Mouse (Mus musculus) thymus, adult 2 months (tissue): ENCODE measurements around the gene Ttll8. TPM values are rescaled to one million over a fixed set of nuclear protein-coding genes. Genes with fewer than 3 reads are reported as not detected.

Source experiments
- DNase-seq: peaks from one replicate; pipeline ENCODE4 v3.0.0; 2021
- H3K27ac ChIP-seq: fragments of 200-500 bp; 2 replicates; pipeline ENCODE4 v1.5.1; 2012; ENCODE audit warnings: low read length, control low read depth; ENCODE audit not compliant: control insufficient read depth, insufficient read depth
- H3K27me3 ChIP-seq: fragments of 200-500 bp; 2 replicates; pipeline ENCODE4 v1.6.1; 2012; ENCODE audit warnings: mild to moderate bottlenecking, low read length, moderate library complexity, mixed read lengths; ENCODE audit not compliant: control insufficient read depth, insufficient read depth
- H3K36me3 ChIP-seq: fragments of 200-500 bp; 2 replicates; pipeline ENCODE4 v1.6.1; 2012; ENCODE audit warnings: mild to moderate bottlenecking, low read length, moderate library complexity; ENCODE audit not compliant: control insufficient read depth, insufficient read depth
- H3K4me1 ChIP-seq: fragments of 200-500 bp; replicated peaks from 2 replicates; pipeline ENCODE4 v1.6.1; 2012; ENCODE audit warnings: low read length; ENCODE audit not compliant: control insufficient read depth, insufficient read depth
- H3K4me3 ChIP-seq: fragments of 200-500 bp; 2 replicates; pipeline ENCODE4 v1.5.1; 2012; ENCODE audit warnings: mild to moderate bottlenecking, low read length, control low read depth, moderate library complexity; ENCODE audit not compliant: control insufficient read depth, insufficient read depth
- CTCF ChIP-seq: fragments of 200-500 bp; IDR thresholded peaks from 2 replicates; pipeline ENCODE4 v1.5.1; 2012; ENCODE audit warnings: mild to moderate bottlenecking, control low read depth, low read length, moderate library complexity, borderline replicate concordance; ENCODE audit not compliant: control insufficient read depth, poor library complexity, insufficient read depth; ENCODE audit errors: extremely low read depth
- POLR2A ChIP-seq: fragments of 200-500 bp; IDR thresholded peaks from 2 replicates; pipeline ENCODE4 v1.6.1; 2012; ENCODE audit warnings: mild to moderate bottlenecking, low read length, control low read depth, moderate library complexity; ENCODE audit not compliant: control insufficient read depth, poor library complexity, insufficient read depth; ENCODE audit errors: extremely low read depth
- WGBS: fragments of 180-500 bp; shearing (Covaris S2); methylation state at CpG from one replicate; pipeline ENCODE4 v1.1.7; 2018; 5-methylcytosine and 5-hydroxymethylcytosine counted together
- polyA plus RNA-seq: library from polyadenylated mRNA; depleted of rRNA; stranded (reverse); fragments of >200 nt; gene quantifications from 2 replicates; pipeline ENCODE4 v1.2.3, GENCODE M21; 2012

Gene Ttll8
- polyA plus RNA-seq, 1 experiment, result 0.05 TPM

GRCm38 (mm10) chr15:88874061-88874460, 80.2 kb downstream of the Ttll8 start:
- WGBS, result 98% methylated on average over 3 of the region's 3 CpGs
- Histone ChIP-seq H3K4me1 (no peaks in the 10 kb centered on the region), H3K27ac (no peak overlapping the region), H3K27me3 (no peaks in the 10 kb centered on the region), H3K4me3 (no peak overlapping the region), H3K36me3 (no peaks in the 10 kb centered on the region)
- no peak for DNase-seq
- no peak for TF ChIP-seq POLR2A
- no peak for TF ChIP-seq CTCF

DNA sequence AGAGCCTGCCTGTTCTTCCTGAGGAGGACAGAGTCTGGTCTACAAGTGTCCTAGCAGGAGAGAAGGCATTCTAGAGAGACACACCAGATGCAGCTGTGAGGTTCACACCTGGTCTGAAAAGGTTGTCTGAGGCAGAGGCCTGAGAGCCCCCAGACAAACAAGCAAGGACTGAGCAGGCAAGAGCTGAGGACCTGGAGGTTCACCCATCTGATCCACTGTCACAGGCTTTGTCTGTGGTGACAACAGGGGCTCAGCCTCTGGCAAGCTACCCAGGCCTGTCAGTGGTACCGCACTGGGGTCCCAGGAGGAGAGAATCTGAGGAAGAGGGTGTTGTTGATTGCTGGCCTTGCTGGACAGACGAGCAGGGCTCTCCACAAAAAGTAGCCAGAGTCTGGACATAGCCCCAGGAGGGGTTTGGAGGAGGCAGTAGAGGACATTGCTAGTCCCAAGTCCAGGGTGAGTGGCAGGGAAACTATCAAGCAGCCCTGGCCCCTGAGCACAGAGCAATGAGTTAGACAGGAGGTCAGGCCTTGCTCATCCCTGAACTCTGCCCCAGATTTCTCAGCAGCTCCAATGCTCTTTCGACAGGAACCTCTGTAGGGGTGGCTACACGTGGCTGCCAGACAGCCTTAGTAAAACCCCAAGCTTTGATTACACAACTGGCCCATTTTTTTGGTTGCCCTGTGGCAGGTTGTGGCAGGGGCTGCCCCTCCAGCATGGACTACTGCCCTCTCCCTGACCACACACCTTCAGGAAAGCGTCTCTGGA, 83.6 kb downstream of the Ttll8 start:
- no peak for TF ChIP-seq CTCF
- WGBS, result 82% methylated on average over 5 of the region's 5 CpGs

GRCm38 (mm10) chr15:88868024-88868742, 86.0 kb downstream of the Ttll8 start:
- no peak overlapping the region for H3K27ac ChIP-seq
- no peak for TF ChIP-seq POLR2A
- TF ChIP-seq CTCF, result no peak
- H3K36me3 ChIP-seq, result peaks cover 8% of the 10 kb centered on the region; the same call in 1 of the 2 replicates
- peaks cover 5% of the 10 kb centered on the region for H3K4me1 ChIP-seq
- WGBS, result 98% methylated on average over 6 of the region's 6 CpGs
- H3K4me3 ChIP-seq, result no peak overlapping the region
- no peak for DNase-seq
- H3K27me3 ChIP-seq, result no peaks in the 10 kb centered on the region

More for the DNA sequence above, 83.6 kb downstream of the Ttll8 start:
- Histone ChIP-seq H3K4me3 (no peak overlapping the region), H3K27me3 (no peaks in the 10 kb centered on the region), H3K4me1 (no peaks in the 10 kb centered on the region), H3K36me3 (no peaks in the 10 kb centered on the region), H3K27ac (no peak overlapping the region)
- no peak for DNase-seq

GRCm38 (mm10) chr15:88867368-88868023, 86.7 kb downstream of the Ttll8 start:
- WGBS, result 79% methylated on average over 5 of the region's 5 CpGs
- H3K4me1 ChIP-seq, result peaks cover 8% of the 10 kb centered on the region

DNA sequence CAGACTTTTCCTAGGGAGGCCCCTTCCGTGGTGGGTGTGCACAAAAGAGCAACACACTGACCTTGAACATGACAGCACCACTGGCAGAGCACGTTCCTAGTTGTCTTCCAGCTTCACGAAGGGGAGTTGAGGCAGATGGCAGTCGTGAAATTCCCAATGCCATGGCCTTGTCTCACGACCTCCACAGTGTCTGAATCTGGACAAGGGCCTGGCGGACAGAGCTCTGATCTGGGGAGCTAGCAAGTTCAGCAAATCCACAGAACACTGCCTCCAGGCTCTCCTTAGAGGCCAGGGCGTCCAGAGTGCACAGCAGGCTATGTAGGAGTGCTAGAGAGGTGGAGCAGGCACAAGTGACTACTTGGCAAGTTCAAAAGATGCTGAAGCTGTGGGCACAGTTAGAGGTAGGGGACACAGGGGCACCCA, 87.3 kb downstream of the Ttll8 start:
- H3K27me3 ChIP-seq, result no peaks in the 10 kb centered on the region
- peaks cover 8% of the 10 kb centered on the region for H3K4me1 ChIP-seq
- DNase-seq, result no peak
- no peak overlapping the region for H3K4me3 ChIP-seq
- 90% methylated on average over 7 of the region's 7 CpGs for WGBS
- H3K27ac ChIP-seq, result no peak overlapping the region
- TF ChIP-seq CTCF (no peak), POLR2A (no peak)
- peaks cover 8% of the 10 kb centered on the region; the same call in 1 of the 2 replicates for H3K36me3 ChIP-seq

More at GRCm38 (mm10) chr15:88867368-88868023, 86.7 kb downstream of the Ttll8 start:
- Histone ChIP-seq H3K27me3 (no peaks in the 10 kb centered on the region), H3K36me3 (peaks cover 8% of the 10 kb centered on the region; the same call in 1 of the 2 replicates), H3K27ac (no peak overlapping the region), H3K4me3 (no peak overlapping the region)
- TF ChIP-seq CTCF (no peak), POLR2A (no peak)
- DNase-seq, result no peak

GRCm38 (mm10) chr15:88865888-88866695, 88.1 kb downstream of the Ttll8 start:
- H3K27ac ChIP-seq, result no peak overlapping the region
- WGBS, result 92% methylated on average over 4 of the region's 4 CpGs
- H3K27me3 ChIP-seq, result no peaks in the 10 kb centered on the region
- TF ChIP-seq POLR2A (no peak), CTCF (no peak)
- no peak for DNase-seq
- H3K4me1 ChIP-seq, result peaks cover 11% of the 10 kb centered on the region
- no peak overlapping the region for H3K4me3 ChIP-seq
- H3K36me3 ChIP-seq, result peaks cover 8% of the 10 kb centered on the region; the same call in 1 of the 2 replicates
